Mouse (Mus musculus): ENCODE measurements at regions not wholly inside any gene's neighbourhood (a gene's known extent, or its start where the extent isn't known, plus 50 kb on each side); places are given as distances from the start of the nearest gene placed in this dataset.

GRCm38 (mm10) chr11:32978899-32979298 lies 154.5 kb upstream of the Smim23 start:
- no peak for DNase-seq

DNA sequence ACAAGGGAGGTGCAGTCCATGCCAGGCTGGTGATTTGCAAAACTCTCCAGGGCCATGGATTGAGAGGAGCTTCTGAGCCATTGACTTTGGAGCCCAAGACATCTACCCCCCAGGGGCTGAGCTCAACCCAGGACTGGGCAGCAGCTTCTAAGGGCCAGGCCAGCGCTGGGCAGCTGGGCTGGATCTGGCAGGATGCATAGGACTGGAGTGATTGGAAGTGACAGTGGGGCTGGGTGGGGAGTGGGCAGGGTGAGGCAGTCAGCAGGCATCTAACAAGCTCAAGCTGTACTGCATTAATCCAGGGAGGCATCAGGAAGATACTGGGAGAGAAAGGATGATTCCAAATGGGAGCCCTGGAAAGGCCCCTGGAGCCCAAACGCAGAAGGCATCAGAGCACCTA lies 152.2 kb upstream of the Smim23 start:
- DNase-seq = peak; percentile 49

GRCm38 (mm10) chr11:32973453-32973852 lies 149.0 kb upstream of the Smim23 start:
- DNase-seq = no peak

DNA sequence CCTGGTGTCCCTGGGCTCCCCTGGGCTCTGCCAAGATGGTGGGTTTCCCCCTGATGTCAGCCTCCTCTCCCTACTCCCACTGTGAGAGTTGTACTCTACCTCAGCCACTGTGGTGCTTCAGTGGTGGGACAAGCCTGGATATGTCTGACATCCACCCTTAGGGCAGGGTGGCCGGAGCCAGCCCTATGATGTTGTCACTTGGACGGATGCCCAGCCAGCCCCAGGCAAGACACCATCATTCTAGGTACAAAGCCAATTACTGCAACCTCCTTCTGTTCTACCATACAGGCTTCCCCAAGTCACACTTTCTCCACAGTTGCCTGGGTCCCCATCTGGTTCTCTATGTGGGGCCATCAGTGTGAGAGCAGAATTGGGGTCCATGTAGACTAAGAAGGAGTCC lies 141.0 kb upstream of the Smim23 start:
- peak; percentile 20 for DNase-seq

DNA sequence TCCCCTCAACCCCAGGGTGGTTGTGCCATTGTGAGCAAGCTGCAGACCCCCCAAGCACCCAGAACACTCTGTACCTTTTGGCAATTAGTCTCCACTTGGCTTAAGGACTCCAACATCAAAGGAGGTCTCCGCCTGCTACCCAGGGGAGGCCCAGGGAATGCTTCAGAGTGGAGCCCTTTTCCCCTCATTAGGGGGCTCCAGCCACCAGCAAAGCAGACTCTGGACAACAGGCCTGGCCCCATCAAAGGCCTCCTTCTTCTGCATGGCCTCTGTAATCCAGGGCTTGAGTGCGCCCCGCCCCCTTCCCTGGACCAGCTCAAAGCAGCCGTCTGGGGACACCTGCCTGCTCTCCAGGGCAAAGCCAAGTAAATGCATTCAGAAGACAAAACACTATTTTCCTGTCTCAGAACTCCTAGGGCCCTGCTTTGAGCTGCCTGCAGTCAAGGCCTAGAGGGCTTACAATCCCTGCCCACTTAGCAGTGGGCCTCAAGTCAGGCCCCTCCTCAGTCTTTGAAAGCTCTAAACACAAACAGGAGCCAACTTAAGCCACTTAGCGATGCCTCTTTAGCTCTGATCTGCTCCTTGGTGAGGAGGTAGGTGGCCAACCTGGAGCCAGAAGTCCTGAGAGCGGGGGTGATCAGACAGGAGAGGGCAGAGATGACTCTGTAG lies 139.4 kb upstream of the Smim23 start:
- DNase-seq = peak; percentile 50

- DNase-seq = peak; percentile 18
Observed at GRCm38 (mm10) chr11:32961600-32961999, 137.2 kb upstream of the Smim23 start.

GRCm38 (mm10) chr11:32958961-32959360 lies 134.6 kb upstream of the Smim23 start:
- DNase-seq = peak; percentile 63

GRCm38 (mm10) chr11:32956993-32957392 lies 132.6 kb upstream of the Smim23 start:
- peak; percentile 42 for DNase-seq

GRCm38 (mm10) chr11:32952271-32952670 lies 127.9 kb upstream of the Smim23 start:
- no peak for DNase-seq

GRCm38 (mm10) chr11:32948132-32948531 lies 123.7 kb upstream of the Smim23 start:
- DNase-seq = no peak

- no peak for DNase-seq
Observed at GRCm38 (mm10) chr11:32946481-32947001, 122.1 kb upstream of the Smim23 start.

- no peak for DNase-seq
Observed at GRCm38 (mm10) chr11:32945071-32945470, 120.7 kb upstream of the Smim23 start.

DNA sequence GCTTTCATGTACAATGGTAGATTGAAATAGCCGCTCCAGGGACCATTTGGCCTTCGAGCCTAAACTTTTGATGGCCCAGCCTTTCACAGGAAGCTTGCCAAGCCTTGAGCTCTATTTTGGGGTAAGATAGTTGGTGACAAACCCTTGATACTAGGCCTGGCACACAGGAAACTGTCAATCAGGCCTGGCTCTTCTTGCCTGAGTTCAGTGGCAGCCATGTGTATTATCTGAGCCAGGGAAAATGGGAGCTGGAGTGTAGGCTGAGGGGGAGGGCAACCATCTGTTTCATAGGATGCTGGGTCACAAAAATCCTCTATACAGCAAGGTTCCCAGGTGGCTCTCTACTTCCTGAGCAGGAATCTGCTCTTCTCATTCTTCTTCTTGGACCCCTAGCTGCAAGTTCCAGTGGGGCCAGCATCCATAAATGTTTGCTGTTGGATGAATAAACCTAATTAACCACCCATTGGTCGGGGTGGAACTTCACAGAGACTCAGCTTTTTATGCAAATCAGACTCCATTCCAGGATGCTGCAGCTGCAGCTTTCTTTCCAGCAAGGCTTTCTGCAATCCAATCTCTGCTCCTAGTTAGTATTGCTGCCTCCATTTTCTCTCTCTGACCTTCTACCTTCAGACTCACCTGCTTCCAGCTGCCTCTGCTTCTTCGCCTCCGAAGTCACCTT lies 117.1 kb upstream of the Smim23 start:
- no peak for DNase-seq

DNA sequence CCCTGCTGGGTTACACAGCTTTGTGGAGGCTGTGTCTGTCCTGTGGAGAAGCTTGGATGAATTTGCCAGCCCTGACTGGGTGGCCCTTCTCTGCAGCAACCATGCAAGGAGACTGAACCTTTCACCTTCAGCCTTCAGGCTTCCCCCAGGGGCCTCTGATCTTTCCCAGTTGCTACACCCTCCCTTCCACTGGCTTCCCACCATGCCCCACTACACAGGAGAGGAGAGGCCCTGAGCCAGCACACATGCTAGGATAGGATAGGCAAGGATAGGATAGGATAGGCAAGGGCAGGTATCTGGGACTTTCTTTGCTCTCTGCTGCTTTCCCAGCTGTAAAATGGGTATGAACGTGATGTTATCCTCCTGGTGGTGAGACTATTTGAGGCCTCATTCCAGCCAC lies 114.7 kb upstream of the Smim23 start:
- no peak for DNase-seq

DNA sequence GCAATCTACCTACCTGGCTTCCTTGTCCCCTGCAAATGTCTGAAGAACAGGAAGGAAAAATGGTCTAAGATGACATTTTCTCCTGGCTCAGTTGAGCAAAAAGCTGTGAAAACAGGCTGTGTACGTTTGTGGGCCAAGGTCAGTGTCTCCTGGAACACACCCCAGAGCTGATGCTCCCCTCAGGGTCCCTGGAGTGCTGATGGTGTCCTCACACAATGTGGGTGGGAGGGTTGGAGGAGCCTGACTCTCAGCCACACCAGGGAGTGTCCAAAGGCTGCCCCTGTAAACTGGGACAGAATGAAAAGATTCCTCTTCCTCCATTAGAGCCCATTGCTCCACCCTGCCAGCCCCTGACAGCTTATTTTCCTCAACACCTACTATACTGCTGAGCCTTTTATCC lies 112.8 kb upstream of the Smim23 start:
- no peak for DNase-seq

GRCm38 (mm10) chr11:32931928-32932327 lies 107.5 kb upstream of the Smim23 start:
- no peak for DNase-seq

DNA sequence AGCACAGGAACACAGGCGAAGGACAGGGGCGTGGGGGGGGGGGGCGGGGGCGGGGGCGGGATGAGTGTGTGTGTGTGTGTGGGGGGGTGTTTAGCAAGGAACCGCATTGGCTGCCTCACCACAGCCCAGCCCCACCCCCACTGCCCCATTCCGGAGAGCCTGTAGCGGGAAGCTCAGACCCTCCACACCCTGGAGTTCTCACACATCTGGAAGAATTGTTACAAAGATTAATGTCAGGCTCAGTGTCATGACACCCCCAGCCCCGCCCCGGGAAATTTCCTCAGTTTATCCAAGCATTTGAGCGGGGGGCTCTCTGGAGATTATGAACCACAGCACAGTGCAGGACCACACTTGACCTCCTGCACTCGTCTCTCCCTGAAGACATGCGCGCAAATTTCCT lies 106.6 kb upstream of the Smim23 start:
- no peak for DNase-seq

DNA sequence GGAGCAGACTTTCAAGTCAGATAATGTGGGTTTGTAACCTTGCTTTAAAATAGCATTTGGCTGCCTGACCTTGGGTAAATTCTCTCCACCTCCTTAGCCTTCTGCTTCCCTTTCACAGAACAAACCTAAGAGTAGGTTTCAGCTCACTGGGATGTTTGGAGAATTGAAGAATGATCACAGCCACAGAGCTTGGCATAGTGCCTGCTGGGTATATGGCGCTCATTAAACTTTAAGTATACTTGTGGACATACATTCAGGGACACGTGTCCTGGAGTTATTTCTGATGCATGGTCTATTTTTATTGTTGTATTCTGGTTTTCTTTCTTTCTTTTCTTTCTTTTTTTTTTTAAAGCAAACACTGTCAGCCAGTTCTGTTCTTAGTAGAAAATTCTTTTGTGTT lies 104.4 kb upstream of the Smim23 start:
- DNase-seq = no peak

GRCm38 (mm10) chr11:32925421-32926271 lies 101.2 kb upstream of the Smim23 start:
- peak; percentile 49 for DNase-seq

- peak; percentile 15 for DNase-seq
Observed at GRCm38 (mm10) chr11:32924932-32925331, 100.5 kb upstream of the Smim23 start.

GRCm38 (mm10) chr11:32913071-32913470 lies 88.7 kb upstream of the Smim23 start:
- no peak for DNase-seq

- DNase-seq = no peak
Observed at GRCm38 (mm10) chr11:32911791-32912190, 87.4 kb upstream of the Smim23 start.

GRCm38 (mm10) chr11:32908723-32909411 lies 84.5 kb upstream of the Smim23 start:
- peak; percentile 13 for DNase-seq
